In the genomic region with DNA sequence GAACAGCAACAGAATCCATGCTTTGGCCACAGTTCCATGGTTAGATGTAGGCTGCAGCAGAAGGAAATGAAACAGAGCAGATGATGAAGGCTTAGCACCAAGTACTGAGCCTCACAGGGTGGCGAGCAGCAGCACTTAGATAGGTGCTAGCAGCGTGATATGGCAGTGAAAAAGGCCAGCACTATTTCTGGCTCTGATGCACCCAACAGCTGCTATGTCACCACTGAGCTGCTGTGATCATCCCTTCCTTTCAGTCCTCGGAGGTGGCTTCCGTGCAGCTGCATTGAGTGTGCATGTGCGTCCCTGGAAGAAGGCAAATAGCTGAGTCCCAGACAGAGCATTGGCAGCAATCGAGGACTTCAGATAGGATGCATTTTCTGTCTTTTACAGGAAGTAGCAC, we compare ENCODE assay signal across 14 mouse cellular contexts.
DNase-seq lines count a peak whose midpoint lies in the region; ATAC-seq lines count a peak whose summit lies in the region.
"Had no signal": no experiment of that assay in that cellular context is flagged by ENCODE, and none has a peak within 500 bp of the region (broad histone marks: within the 10 kb centered on the region; RNA-seq: fewer than 3 reads in every experiment).

No protein-coding gene starts in this region.

- H3K4me1 ChIP-seq in megakaryocyte, embryonic 14.5 days: peaks cover 7% of the 10 kb centered on the region
- peaks cover 21% of the 10 kb centered on the region for H3K4me1 ChIP-seq in heart, embryonic 12.5 days (replicated peaks)
- no peaks in the 10 kb centered on the region for H3K4me1 ChIP-seq in liver, embryonic 12.5 days
- H3K4me1 ChIP-seq: embryonic facial prominence, embryonic 15.5 days; hindbrain, embryonic 12.5 days; midbrain, embryonic 12.5 days had no signal

- no peak overlapping the region for H3K27ac ChIP-seq in heart, embryonic 12.5 days (ENCODE audit: poor library complexity, severe bottlenecking)
- no peak overlapping the region for H3K27ac ChIP-seq in liver, embryonic 12.5 days
- H3K27ac ChIP-seq: embryonic facial prominence, embryonic 15.5 days; hindbrain, embryonic 12.5 days; kidney, postnatal 0 days; liver, embryonic 14.5 days; midbrain, embryonic 12.5 days had no signal

- 40% methylated on average over 6 of the region's 6 CpGs for WGBS in heart, embryonic 12.5 days
- WGBS in liver, embryonic 12.5 days (ENCODE audit: insufficient replicate concordance): 79% methylated on average over 6 of the region's 6 CpGs

- ATAC-seq in megakaryocyte, adult 5-6 weeks (ENCODE audit: poor library complexity, severe bottlenecking): no peak
- no peak for ATAC-seq in heart, embryonic 12.5 days (ENCODE audit: insufficient number of reproducible peaks, low FRiP score)
- ATAC-seq in liver, embryonic 12.5 days: no peak
- ATAC-seq in erythroid progenitor cell, adult 5-6 weeks (replicated peaks; ENCODE audit: low FRiP score, poor library complexity, severe bottlenecking): no peak

- peak overlapping the region; percentile 22; the same call in 1 of the 2 replicates for H3K4me2 ChIP-seq in heart, embryonic 12.5 days
- H3K4me2 ChIP-seq in liver, embryonic 12.5 days: no peak overlapping the region
- H3K4me2 ChIP-seq: embryonic facial prominence, embryonic 15.5 days; hindbrain, embryonic 12.5 days; midbrain, embryonic 12.5 days had no signal

- H3K36me3 ChIP-seq in megakaryocyte, embryonic 14.5 days (replicated peaks; ENCODE audit: low read length): peaks cover 55% of the 10 kb centered on the region
- H3K36me3 ChIP-seq in heart, embryonic 12.5 days: peaks cover 7% of the 10 kb centered on the region; the same call in 1 of the 2 replicates
- peaks cover 11% of the 10 kb centered on the region for H3K36me3 ChIP-seq in liver, embryonic 12.5 days
- H3K36me3 ChIP-seq: embryonic facial prominence, embryonic 15.5 days; hindbrain, embryonic 12.5 days had no signal

- no peaks in the 10 kb centered on the region for H3K27me3 ChIP-seq in megakaryocyte, embryonic 14.5 days (replicated peaks)
- no peaks in the 10 kb centered on the region for H3K27me3 ChIP-seq in heart, embryonic 12.5 days (replicated peaks)
- H3K27me3 ChIP-seq in liver, embryonic 12.5 days (replicated peaks): no peaks in the 10 kb centered on the region
- H3K27me3 ChIP-seq: embryonic facial prominence, embryonic 15.5 days; hindbrain, embryonic 12.5 days; midbrain, embryonic 12.5 days had no signal

- peaks cover 7% of the 10 kb centered on the region for H3K9me3 ChIP-seq in megakaryocyte, embryonic 14.5 days
- 0 out of 2 replicates have a peak, but pooled peaks cover 3% of the 10 kb centered on the region for H3K9me3 ChIP-seq in heart, embryonic 12.5 days (replicated peaks)
- H3K9me3 ChIP-seq in liver, embryonic 12.5 days (replicated peaks): no peaks in the 10 kb centered on the region
- H3K9me3 ChIP-seq: embryonic facial prominence, embryonic 15.5 days; hindbrain, embryonic 12.5 days; midbrain, embryonic 12.5 days had no signal

- DNase-seq in left cerebral cortex, adult 18-20 months (ENCODE audit: low spot score in 2 of 2): peak; percentile 21 to 35
- DNase-seq in adrenal gland, postnatal 36 days: no peak
- DNase-seq in adrenal gland, adult (ENCODE audit: inconsistent age in 2 of 2, low spot score in 1 of 2): no peak
- DNase-seq: cerebellum, adult 11-12 months had no signal

- H3K9ac ChIP-seq in heart, embryonic 12.5 days: no peak overlapping the region
- no peak overlapping the region for H3K9ac ChIP-seq in liver, embryonic 12.5 days
- H3K9ac ChIP-seq: embryonic facial prominence, embryonic 15.5 days; hindbrain, embryonic 12.5 days; liver, embryonic 14.5 days; midbrain, embryonic 12.5 days had no signal

- peak overlapping the region; percentile 50 for H3K4me3 ChIP-seq in megakaryocyte, embryonic 14.5 days (replicated peaks)
- no peak overlapping the region for H3K4me3 ChIP-seq in heart, embryonic 12.5 days
- no peak overlapping the region for H3K4me3 ChIP-seq in liver, embryonic 12.5 days
- H3K4me3 ChIP-seq: embryonic facial prominence, embryonic 15.5 days; hindbrain, embryonic 12.5 days; midbrain, embryonic 12.5 days had no signal

Comparison
In these comparisons a context has a peak if more than half of its experiments do, and no peak if none do; other contexts are left out.
1. DNase-seq: peak in left cerebral cortex, adult 18-20 months (2 of 2); none in adrenal gland, postnatal 36 days (0 of 2) and adrenal gland, adult (0 of 2).